Mouse (Mus musculus) adrenal gland, adult 8-10 months (tissue): ENCODE data around the gene Pofut2. TPM values are rescaled to one million over a fixed set of nuclear protein-coding genes. Genes with fewer than 3 reads are reported as not detected.
A peak's percentile ranks its signal among the peaks of the same experiment; 100 is the strongest.

Experiments used
- DNase-seq: peaks from one replicate; pipeline ENCODE4 v3.0.0; 2022
- total RNA-seq, 4 experiments: library from RNA; stranded (reverse); gene quantifications; 2 replicates each; pipeline ENCODE4 v1.2.4; 2022

Gene Pofut2
- 10 to 100 TPM; 82.9 to 90.5 (median 87.2) TPM for total RNA-seq

DNA sequence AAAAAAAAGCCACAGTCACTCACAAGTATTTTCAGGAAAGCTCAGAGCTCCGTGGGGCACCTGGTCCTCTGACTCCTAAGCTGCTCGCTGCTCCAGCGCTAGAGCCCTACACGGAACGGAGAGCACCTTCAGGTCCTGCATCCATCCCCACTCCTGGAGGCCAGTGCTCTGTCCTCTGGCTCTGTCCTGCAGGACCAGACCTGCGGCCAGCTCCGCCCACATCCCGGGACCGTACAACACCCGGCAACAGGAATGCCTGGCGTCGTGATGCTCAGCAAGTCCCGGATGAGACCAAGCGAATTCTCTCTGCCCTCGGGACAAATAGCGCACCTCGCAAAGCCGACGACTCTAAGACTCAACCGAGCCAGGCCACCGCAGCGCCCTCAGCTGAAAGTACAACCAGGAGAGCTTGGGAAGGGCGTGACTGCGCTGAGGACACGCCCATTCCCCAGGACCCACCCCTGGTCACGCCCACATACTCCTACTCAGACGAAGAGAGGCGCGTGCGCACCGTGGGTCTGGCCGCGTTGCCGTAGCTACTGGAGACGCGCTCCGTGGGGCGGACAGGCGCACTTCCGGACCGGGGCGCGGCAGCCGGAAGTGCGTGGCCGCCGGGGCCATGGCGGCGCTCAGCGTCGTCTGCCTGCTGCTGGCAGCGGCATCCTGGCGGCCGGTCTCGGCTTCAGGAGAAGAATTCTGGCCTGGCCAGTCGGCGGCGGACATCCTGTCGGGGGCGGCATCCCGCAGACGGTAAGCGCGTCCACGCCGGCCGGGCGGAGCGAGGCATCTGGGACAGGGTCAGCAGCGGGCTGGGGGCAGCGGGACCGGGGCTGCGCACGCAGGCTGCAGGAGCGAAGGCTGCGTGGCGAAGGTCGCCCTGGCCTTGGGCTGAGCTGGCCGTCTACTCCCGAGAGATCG lies at the start of gene Pofut2:
Pofut2 (plus strand) TSS at position 515 of the 918 bp plus-strand sequence.
- peak; percentile 93 for DNase-seq

DNA sequence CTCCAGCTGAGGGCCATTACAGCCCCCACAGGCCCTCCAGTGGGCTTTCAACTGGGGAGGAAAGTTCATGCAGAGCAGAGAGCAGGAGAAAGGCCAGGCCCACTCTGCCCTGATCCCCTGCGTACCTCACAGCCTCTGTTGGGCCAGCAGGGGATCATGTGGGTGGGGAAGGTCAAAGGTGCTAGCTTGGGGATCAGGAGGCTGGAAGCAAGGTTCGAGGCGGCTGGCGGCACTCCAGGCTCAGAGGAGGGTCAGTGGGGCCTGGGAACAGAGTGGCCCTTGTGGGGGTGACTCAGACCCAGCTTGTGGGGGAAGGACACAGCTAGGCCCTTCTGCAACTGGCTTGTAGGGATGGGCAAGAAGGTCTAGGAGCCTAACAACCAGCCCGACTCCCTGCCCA lies 49.8 kb upstream of the Pofut2 start:
- DNase-seq: no peak

DNA sequence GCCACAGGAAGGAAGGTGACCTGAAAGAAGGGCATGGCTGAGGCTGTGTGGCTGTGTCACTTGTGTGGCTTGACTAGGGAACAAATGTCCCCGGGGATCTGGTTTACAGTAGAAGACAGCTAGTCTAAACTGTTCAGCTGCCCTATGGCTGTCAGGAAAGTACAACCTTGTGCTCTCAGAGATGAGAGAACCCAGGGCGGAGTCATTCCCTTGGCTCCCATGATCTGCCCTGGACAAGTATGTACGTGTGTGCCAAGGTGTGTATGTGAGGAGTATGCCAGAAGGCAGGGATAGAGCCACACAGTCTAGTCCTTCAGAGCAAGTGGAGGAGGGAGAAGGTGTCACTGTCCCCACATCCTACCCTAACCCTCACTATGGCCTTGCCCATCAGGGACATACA lies 48.4 kb upstream of the Pofut2 start:
- DNase-seq: no peak

GRCm38 (mm10) chr10:77211116-77211570 lies 47.9 kb upstream of the Pofut2 start:
- peak; percentile 85 for DNase-seq

DNA sequence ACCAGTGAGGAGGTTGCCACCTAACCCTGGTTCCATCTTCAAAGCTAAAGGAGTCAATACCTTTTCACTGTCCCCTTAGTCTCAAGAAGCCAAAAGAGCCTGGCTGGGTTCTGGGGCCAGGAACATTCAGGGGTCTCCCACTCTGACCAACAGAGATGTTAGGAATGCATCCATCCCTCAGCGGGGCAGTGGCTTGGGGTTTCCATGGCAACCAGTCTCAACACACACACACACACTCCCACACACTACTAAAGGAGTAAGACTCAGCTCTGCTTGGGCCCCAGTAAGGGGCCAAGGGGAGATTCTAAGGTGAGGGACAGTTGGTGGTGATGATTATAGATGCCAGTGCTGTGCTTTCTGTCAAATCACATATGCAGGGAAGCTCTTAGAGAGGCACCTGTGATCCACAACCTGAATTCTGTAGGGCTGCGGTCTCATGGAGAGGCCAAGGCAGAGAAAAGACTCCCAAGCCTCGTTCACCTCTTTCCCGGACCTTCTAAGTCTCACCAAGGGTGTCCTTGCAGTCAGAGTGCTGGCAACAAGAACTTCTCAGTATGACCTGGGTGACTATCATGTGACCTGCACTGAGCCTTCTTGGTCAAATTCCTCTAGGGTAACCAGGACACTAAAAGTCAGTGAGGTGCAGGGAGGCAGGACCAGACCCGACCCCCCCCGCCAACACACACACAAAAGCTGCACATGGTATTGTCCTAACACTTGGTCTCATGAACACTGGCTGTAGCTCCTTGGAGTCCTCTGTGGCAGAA lies 46.5 kb upstream of the Pofut2 start:
- DNase-seq: no peak

DNA sequence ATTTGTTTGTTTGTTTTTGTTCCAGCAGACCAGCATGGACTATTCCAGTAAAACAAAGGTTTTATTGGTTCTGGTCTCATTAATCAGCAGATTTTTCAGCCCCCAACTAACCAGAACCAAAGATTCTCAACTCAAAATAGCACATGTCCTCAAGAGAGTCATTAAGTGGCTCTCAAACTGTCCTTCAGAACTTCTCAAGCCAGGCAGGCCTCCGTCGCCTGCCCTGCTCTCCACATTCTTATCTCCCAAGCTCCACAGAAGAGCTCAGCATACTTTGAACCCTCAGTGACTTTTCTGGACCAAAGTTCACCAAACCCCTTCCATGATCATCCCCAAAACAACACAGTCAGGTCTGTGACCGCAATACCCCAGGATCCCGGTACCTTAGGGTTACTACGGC lies 45.5 kb upstream of the Pofut2 start:
- no peak for DNase-seq

DNA sequence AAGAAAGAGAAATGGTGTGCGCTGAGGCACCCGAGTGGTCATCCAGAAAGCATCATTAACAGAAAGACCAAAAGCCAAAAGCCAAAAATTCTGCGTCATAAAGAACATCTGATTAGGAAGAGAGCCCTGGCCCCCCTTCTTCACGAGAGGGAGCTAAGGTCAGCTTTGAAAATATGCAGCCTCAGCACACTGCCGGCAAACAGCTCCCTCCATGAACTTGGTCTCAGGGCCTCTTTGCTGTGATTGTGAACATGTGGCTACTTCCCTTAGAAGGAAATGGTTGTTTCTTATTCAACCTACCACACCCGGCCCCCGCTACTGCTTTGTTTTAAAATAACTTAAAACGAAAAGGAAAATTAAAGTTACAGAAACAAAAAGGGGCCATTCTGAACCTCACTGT lies 44.4 kb upstream of the Pofut2 start:
- no peak for DNase-seq

DNA sequence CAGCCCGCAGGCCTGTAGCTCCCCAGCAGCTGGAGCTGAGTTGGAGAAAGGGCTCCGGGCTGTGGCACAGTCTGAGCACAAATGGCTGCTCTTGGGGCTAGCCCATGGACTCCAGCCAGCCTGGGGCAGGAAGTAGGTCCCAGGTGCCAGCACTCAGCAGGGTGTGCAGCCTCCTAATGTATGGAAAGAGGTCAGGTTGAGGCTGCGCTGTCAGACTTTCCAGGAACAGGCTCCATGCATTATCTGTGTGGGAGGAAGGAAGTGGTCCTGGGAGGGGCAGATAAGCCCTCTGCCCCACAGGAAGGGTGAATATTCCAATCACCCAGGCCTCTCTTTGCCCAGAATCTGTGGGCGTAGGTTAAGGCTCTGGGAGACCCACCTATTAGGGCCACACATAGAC lies 43.4 kb upstream of the Pofut2 start:
- no peak for DNase-seq

- no peak for DNase-seq
These were observed 42.7 kb upstream of the Pofut2 start for GRCm38 (mm10) chr10:77216313-77216712.

- DNase-seq: no peak
These were observed 41.8 kb upstream of the Pofut2 start for GRCm38 (mm10) chr10:77217155-77217731.

- DNase-seq: no peak
These were observed 41.0 kb upstream of the Pofut2 start for GRCm38 (mm10) chr10:77218059-77218458.

DNA sequence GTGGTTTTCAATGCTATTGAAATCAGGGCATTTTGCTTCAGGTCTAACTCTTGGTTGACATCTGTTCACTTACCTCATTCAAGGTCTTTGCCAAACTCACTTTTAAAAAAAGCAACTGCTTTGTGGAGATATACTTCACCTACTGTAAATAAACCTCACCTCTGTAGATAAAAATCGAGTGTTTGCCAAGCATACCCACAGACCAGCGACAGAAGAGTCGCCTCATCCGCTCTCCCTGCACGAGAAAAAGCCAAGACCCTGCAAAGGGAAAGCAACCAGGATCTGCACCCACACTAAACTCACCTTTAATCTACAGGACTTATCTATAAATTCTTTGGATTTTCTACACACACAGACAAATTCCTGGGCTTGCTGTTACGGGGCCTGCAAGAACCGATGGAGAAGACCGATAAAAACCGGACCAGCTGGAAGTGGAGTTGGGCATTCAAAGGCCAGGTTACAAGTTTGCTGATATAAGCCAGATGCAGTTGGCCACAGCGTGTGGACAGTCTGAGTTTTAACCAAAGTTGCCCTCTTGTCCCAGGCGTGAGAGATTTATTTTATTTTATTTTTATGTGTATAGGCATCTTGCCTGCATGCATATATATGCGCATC lies 39.5 kb upstream of the Pofut2 start:
- DNase-seq: no peak

DNA sequence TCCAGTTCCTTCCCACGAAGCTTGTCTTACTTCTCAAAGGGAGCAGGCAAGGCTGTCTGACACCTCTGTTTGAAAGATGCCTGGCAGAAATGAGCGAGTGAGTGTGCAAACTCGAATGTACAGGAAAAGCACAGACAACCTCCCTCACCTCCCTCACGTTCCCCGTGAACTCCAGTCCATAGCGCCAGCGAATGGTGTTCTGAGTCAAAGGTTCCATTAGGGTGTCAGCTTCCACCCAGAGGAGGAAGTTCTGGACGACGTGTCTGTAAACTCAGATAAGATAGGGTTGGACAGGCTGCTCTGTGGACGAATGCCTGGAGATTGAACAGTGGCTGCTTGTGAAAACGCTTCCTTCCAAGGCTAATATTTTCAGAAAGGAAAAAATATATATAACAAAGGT lies 37.9 kb upstream of the Pofut2 start:
- DNase-seq: no peak

DNA sequence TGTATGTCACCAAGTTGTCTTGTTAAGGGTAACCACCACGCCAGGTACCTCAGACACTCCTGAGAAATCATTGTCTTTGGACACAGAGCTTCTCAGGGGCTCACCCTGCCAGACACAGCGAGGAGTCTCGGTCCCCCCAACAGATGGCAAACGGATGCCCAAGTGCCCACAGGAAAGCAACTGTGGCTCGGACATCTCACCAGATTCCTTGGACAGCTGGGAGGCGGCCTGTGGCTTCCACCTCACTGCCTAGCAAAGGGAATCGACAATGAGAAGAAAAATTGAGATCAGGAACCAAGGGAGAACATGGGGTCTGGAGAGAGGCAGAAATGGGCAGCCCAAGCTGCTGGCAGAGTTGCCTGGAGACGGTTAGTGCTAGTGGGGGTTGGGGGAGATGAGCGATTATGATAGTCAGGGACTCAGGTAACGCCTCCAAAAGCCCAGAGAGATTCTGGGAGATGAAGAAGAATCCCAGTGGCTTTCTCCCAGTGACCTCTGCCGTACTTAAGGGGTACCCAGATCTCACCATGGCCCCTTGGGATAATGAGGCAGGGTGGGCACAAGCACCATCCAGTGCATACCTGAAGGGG lies 36.0 kb upstream of the Pofut2 start:
- no peak for DNase-seq

DNA sequence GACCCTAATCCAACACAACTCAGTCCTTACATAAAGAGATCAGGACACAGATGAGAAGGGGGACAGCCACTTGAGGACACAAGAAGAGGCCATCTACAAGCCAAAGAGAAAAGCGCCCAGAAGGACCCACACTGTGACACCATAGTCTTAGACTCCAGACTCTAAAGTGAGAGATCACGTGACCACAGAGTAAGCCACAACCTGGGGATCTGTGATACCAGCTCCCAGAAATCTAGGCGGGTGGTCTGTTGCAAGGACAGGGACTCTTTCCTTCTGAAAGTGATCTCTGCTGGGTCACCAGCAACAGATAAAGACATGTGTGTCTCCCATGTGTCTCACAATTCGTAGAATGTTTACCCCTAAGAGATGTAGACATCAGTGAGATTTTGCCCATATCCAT lies 34.6 kb upstream of the Pofut2 start:
- no peak for DNase-seq

- DNase-seq: no peak
These were observed 33.6 kb upstream of the Pofut2 start for GRCm38 (mm10) chr10:77225414-77225813.

DNA sequence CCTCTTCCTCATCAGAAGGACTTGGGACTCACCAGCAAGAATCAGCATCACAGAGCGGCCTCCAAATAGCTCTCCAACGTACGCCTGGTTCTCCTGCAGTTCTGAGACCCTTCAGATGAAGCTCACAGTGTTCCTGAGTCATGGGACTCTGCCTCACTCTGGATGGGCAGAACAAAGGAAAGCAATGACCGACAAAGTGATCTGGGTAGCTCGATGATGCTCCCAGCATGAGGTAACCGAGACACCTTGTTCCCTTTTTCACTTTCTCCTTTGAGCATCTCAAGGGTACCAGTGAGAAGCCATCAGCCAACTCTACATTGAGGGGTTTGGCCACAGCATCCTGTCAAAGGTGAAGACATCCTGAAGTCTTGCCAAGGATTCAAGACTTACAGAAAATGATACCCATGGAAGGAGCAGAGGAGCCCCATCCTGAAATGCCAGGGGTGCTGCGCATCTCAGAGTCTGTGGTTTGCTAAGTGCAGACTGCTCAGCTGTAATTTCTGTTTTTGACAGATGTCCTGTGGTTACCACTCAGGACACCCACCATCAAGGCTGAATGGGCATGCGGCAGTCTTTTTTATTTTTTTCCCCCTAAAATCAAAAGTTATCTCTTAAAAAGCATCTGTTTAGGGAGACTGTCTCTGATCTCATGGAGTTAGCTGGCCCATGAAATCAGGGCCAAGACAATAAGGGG lies 32.9 kb upstream of the Pofut2 start:
- no peak for DNase-seq

DNA sequence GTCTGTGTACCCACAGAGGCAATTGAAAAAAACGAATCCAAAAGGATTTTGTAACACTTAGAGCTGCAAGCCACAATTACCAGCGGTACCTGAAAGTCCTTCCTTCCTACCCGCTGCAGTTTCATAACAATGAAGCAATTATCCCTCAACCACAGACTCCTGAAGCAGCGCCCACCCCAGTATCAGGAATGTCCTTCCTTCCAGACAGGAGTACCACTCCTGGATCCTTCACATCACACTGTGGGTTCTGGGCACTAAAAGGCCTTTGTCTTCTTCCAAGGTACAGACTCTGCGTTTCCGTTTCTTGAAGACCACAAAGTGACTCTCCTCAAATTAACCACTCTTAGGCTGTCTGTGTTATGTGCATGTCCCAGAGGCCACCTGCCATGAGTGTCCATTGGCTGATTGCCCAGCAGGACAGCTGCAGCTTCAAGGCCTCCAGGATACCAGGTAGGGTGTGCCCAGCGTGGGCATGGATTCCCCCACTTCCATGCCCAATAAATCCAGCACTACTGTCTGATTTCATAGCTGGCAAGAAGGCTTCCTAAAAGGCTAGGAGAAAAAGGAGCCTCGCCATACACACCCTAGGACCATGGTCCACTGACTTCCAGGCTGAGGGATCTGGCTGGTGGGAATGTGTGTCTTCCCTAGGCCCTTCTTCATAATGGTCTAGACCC lies 32.2 kb upstream of the Pofut2 start:
- no peak for DNase-seq

DNA sequence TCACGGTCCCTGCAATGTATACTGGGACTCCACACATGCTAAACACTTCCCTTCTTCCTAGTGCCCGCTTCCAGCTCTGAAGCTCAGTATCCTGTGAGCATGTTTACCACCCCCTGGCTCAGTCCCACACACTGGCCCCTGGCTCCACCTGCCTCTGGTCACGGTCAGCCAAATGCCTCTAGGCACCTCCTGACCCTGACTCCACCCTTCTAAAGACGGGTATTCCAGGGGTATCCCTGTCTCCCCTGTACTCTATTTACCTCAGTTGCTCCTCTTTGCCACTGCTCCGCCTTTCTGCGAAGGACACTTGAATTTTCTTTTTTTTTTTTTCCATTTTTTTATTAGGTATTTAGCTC lies 31.7 kb upstream of the Pofut2 start:
- DNase-seq: no peak

DNA sequence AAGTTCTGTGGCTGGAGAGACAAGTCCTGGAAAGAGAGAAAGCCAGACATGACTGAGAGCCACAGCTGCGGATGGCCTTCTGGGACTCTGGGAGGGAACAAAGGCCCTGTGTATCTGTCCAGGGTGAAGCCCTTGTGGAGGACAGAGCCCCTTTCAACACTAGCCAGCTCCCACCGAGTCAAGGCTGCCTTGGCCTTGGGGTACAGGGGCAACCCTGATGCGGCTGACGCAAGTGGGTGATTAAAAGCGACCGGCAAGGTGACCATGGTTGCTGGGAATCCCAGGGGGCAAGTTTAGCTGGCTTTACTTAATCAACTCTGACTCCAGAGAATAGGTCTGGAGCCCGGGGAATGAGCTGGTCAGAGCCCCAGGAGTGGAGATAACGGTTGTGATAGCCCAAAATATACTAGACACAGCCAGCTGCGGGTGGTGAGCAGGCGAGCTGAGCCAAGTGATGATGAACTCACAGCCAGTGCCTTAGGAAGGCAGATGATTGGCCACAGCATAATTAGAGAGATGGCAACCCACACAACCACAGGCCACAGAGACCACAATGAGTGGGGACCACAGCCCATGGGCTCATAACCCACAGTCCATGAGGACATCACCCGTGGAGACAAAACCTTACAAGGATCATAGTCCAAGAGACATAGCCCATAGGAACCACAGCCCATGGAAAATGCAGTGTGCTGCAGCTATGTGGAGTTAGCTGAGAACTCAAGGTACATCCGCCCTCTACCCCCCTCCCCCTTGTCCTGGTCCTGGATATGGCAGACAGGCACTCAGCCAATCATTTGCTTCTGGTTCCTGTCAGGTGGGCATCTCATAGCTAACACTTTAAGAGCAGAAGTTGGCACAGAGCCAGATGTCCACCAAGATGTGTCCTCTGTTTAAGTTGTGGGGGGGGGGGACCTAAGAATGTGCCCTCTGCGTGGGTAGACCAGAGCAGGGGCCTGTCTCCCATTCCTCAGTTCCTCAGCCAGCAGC lies 29.1 kb upstream of the Pofut2 start:
- DNase-seq: peak; percentile 85
